ENCODE assay signal across 8 mouse cellular contexts in the genomic region with DNA sequence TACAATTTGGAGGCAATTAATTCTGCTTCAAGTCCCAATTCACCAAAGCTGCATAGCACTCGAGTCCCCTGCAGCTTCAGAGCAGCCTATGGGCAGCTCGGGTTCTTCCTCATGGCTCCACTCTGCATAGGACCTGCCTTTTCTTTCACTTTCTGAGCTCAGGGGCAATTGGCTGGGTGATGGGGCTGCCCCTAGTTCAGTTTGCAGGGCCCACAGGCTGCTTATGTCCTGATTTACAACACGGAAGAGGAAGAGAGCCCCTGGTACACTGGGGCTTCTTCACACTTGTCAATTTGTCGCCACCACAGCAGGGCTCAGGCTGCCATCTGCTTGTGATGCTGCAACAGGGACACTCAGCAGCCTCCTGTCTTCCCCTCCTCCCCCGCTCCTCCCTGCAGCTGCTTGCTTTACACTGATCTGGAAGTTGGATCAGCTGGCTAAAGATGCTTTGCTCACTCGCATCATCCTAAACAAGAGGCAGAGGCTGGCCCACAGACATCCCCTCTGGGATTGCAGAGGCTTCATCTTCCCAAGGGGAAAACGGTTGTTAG. TPM values are rescaled to one million over a fixed set of nuclear protein-coding genes. Genes with fewer than 3 reads are reported as not detected.
DNase-seq lines count a peak whose midpoint lies in the region; ATAC-seq and TF ChIP-seq lines count a peak whose summit lies in the region.

No protein-coding gene starts in this region.

- H3K4me3 ChIP-seq in kidney, embryonic 15.5 days (replicated peaks) = no peak overlapping the region; the same call in 1 of the 2 replicates
- H3K4me3 ChIP-seq in heart, embryonic 10.5 days = peak overlapping the region; percentile 38; the same call in 1 of the 2 replicates
- H3K4me3 ChIP-seq in midbrain, embryonic 13.5 days (replicated peaks) = peak overlapping the region; percentile 17
- no peak overlapping the region for H3K4me3 ChIP-seq in stomach, postnatal 0 days (ENCODE audit: low read depth, low read length)
- H3K4me3 ChIP-seq in gastrocnemius, adult 2 months = no peak overlapping the region

- 0 out of 2 replicates have a peak, but pooled peaks have one; percentile 40 for ATAC-seq in kidney, embryonic 15.5 days (replicated peaks; ENCODE audit: low FRiP score)
- ATAC-seq in midbrain, embryonic 13.5 days = peak; percentile 91
- no peak for ATAC-seq in stomach, postnatal 0 days (ENCODE audit: low FRiP score, low TSS enrichment)

- TF ChIP-seq CTCF in stomach, postnatal 0 days (IDR thresholded peaks at IDR 0.05; ENCODE audit: low read depth) = peak; percentile 8; the same call in 1 of the 2 replicates
- no peak for TF ChIP-seq CTCF in gastrocnemius, adult 2 months (IDR thresholded peaks at IDR 0.05)

- no peaks in the 10 kb centered on the region; the same call in 1 of the 2 replicates for H3K9me3 ChIP-seq in kidney, embryonic 15.5 days (replicated peaks)
- H3K9me3 ChIP-seq in heart, embryonic 10.5 days = no peaks in the 10 kb centered on the region
- H3K9me3 ChIP-seq in midbrain, embryonic 13.5 days = no peaks in the 10 kb centered on the region
- H3K9me3 ChIP-seq in stomach, postnatal 0 days (ENCODE audit: control insufficient read depth, low read length) = no peaks in the 10 kb centered on the region

- intact Hi-C loops in gastrocnemius, adult 2 months (cut with DNase I) = no loop called here

- H3K4me1 ChIP-seq in kidney, embryonic 15.5 days = peaks cover 4% of the 10 kb centered on the region; the same call in 1 of the 2 replicates
- peaks cover 9% of the 10 kb centered on the region for H3K4me1 ChIP-seq in heart, embryonic 10.5 days
- H3K4me1 ChIP-seq in midbrain, embryonic 13.5 days (replicated peaks) = peaks cover 33% of the 10 kb centered on the region
- no peaks in the 10 kb centered on the region for H3K4me1 ChIP-seq in stomach, postnatal 0 days (replicated peaks; ENCODE audit: control insufficient read depth, insufficient read depth)

- no peak overlapping the region for H3K27ac ChIP-seq in kidney, embryonic 15.5 days
- 0 out of 2 replicates have a peak overlapping the region, but pooled peaks have one; percentile 6 for H3K27ac ChIP-seq in heart, embryonic 10.5 days
- H3K27ac ChIP-seq in midbrain, embryonic 13.5 days = peak overlapping the region; percentile 82
- no peak overlapping the region for H3K27ac ChIP-seq in stomach, postnatal 0 days (replicated peaks)
- H3K27ac ChIP-seq in gastrocnemius, adult 2 months = no peak overlapping the region

- no peak for DNase-seq in kidney, adult 11 months
- DNase-seq in embryo, embryonic 10 days (ENCODE audit: low spot score) = peak; percentile 65
- no peak for DNase-seq in heart, embryonic 10.5 days (ENCODE audit: low spot score)
- peak; percentile 67 for DNase-seq in layer of hippocampus, adult 8-10 months (ENCODE audit: low spot score in 2 of 2)
- no peak for DNase-seq in stomach, postnatal 0 days (ENCODE audit: low spot score)
- DNase-seq in gastrocnemius, adult 2 months = no peak

- 8% methylated on average over 7 of the region's 7 CpGs for WGBS in kidney, embryonic 15.5 days
- 7% methylated on average over 7 of the region's 7 CpGs for WGBS in heart, embryonic 10.5 days
- WGBS in midbrain, embryonic 13.5 days = 0% methylated on average over 7 of the region's 7 CpGs
- 29% methylated on average over 7 of the region's 7 CpGs for WGBS in stomach, postnatal 0 days

- no peak overlapping the region for H3K9ac ChIP-seq in kidney, embryonic 15.5 days
- H3K9ac ChIP-seq in midbrain, embryonic 13.5 days (replicated peaks) = peak overlapping the region; percentile 45
- H3K9ac ChIP-seq in stomach, postnatal 0 days (ENCODE audit: low read length) = peak overlapping the region; percentile 18; the same call in 1 of the 2 replicates

- peaks cover 10% of the 10 kb centered on the region; the same call in 1 of the 2 replicates for H3K27me3 ChIP-seq in kidney, embryonic 15.5 days
- peaks cover 34% of the 10 kb centered on the region for H3K27me3 ChIP-seq in heart, embryonic 10.5 days (ENCODE audit: insufficient read depth, poor library complexity, severe bottlenecking)
- H3K27me3 ChIP-seq in midbrain, embryonic 13.5 days = no peaks in the 10 kb centered on the region
- H3K27me3 ChIP-seq in stomach, postnatal 0 days (ENCODE audit: control insufficient read depth, insufficient read depth, low read length) = no peaks in the 10 kb centered on the region

- no peak for TF ChIP-seq EP300 in stomach, postnatal 0 days (optimal IDR thresholded peaks at IDR 0.05)

- no peaks in the 10 kb centered on the region for H3K36me3 ChIP-seq in kidney, embryonic 15.5 days
- H3K36me3 ChIP-seq in heart, embryonic 10.5 days = no peaks in the 10 kb centered on the region
- H3K36me3 ChIP-seq in midbrain, embryonic 13.5 days = no peaks in the 10 kb centered on the region
- H3K36me3 ChIP-seq in stomach, postnatal 0 days (ENCODE audit: control insufficient read depth, insufficient read depth, low read length) = no peaks in the 10 kb centered on the region

- peak overlapping the region; percentile 45 for H3K4me2 ChIP-seq in kidney, embryonic 15.5 days
- peak overlapping the region; percentile 50 for H3K4me2 ChIP-seq in midbrain, embryonic 13.5 days (replicated peaks)
- H3K4me2 ChIP-seq in stomach, postnatal 0 days (replicated peaks; ENCODE audit: low read depth) = peak overlapping the region; percentile 27; the same call in 1 of the 2 replicates

RNA-seq across cellular contexts. Expression of gene Hs3st3a1, which starts 38.7 kb away (rescaled TPM):
- 1.6 and 2.2 TPM in 2 replicates for polyA plus RNA-seq in kidney, embryonic 15.5 days (2015; fragmentation: Nextera tagmentation; extraction: Ambion mirVana)
- polyA plus RNA-seq in heart, embryonic 10.5 days (2016; fragmentation: Nextera tagmentation; extraction: Ambion mirVana) = 1.3 and 2.9 TPM in 2 replicates
- under 1 TPM; 0.70 to 0.91 (median 0.77) TPM for total RNA-seq in layer of hippocampus, adult 8-10 months (2022)
- 1.4 and 1.8 TPM in 2 replicates for polyA plus RNA-seq in midbrain, embryonic 13.5 days (2015; fragmentation: Nextera tagmentation; extraction: Ambion mirVana)
- polyA plus RNA-seq in stomach, postnatal 0 days (2015; fragmentation: Nextera tagmentation; extraction: Ambion mirVana) = 0.28 and 0.30 TPM in 2 replicates
- under 1 TPM; 0.13 to 0.25 TPM for total RNA-seq in gastrocnemius, adult 2 months (2021)

RNA-seq across cellular contexts. Expression of gene F930015N05Rik, which starts 40.0 kb away (rescaled TPM):
- 0.22 and 0.91 TPM in 2 replicates for polyA plus RNA-seq in kidney, embryonic 15.5 days (2015; fragmentation: Nextera tagmentation; extraction: Ambion mirVana)
- 0.62 and 2.6 TPM in 2 replicates for polyA plus RNA-seq in heart, embryonic 10.5 days (2016; fragmentation: Nextera tagmentation; extraction: Ambion mirVana)
- total RNA-seq in layer of hippocampus, adult 8-10 months (2022) = 1 to 10 TPM in 1 of 4 experiments, under 1 TPM in 3; 0.29 to 1.0 (median 0.64) TPM
- polyA plus RNA-seq in midbrain, embryonic 13.5 days (2015; fragmentation: Nextera tagmentation; extraction: Ambion mirVana) = 0.37 and 1.8 TPM in 2 replicates
- 0.27 and 0.41 TPM in 2 replicates for polyA plus RNA-seq in stomach, postnatal 0 days (2015; fragmentation: Nextera tagmentation; extraction: Ambion mirVana)
- not detected for total RNA-seq in gastrocnemius, adult 2 months (2021)

Comparison
In these comparisons a context has a peak if more than half of its experiments do, and no peak if none do; other contexts are left out.
1. H3K27ac ChIP-seq: peak in heart, embryonic 10.5 days (single experiment) and midbrain, embryonic 13.5 days (single experiment); none in kidney, embryonic 15.5 days (single experiment), stomach, postnatal 0 days (single experiment) and gastrocnemius, adult 2 months (single experiment).
2. H3K4me3 ChIP-seq: peak in heart, embryonic 10.5 days (single experiment) and midbrain, embryonic 13.5 days (single experiment); none in kidney, embryonic 15.5 days (single experiment), stomach, postnatal 0 days (single experiment) and gastrocnemius, adult 2 months (single experiment).
3. DNase-seq: peak in embryo, embryonic 10 days (single experiment) and layer of hippocampus, adult 8-10 months (2 of 2); none in kidney, adult 11 months (single experiment), heart, embryonic 10.5 days (single experiment), stomach, postnatal 0 days (single experiment) and gastrocnemius, adult 2 months (single experiment).
4. Peak in every context shown above with its lines, with median percentiles within 50 percentile points of each other: H3K4me2 ChIP-seq.